Mouse (Mus musculus) limb, embryonic 10.5 days (tissue): ENCODE results near the gene Podxl. TPM values are rescaled to one million over a fixed set of nuclear protein-coding genes. Genes with fewer than 3 reads are reported as not detected.

ENCODE experiments used
- DNase-seq: peaks from one replicate; pipeline ENCODE4 v3.0.0-alpha.2; 2017; ENCODE audit warnings: low spot score
- H3K27ac ChIP-seq: fragments of 300-500 bp; sonication (generic); 2 replicates; pipeline ENCODE4 v1.5.1; 2016; ENCODE audit warnings: mild to moderate bottlenecking
- H3K27me3 ChIP-seq: fragments of 300-500 bp; sonication (generic); 2 replicates; pipeline ENCODE4 v1.6.1; 2016; ENCODE audit warnings: low read depth, mild to moderate bottlenecking; ENCODE audit not compliant: poor library complexity, severe bottlenecking
- H3K36me3 ChIP-seq: fragments of 300-500 bp; sonication (generic); 2 replicates; pipeline ENCODE4 v1.6.1; 2016; ENCODE audit warnings: mild to moderate bottlenecking, moderate library complexity
- H3K4me1 ChIP-seq: fragments of 300-500 bp; sonication (generic); 2 replicates; pipeline ENCODE4 v1.6.1; 2016
- H3K4me3 ChIP-seq: fragments of 300-500 bp; sonication (generic); 2 replicates; pipeline ENCODE4 v1.5.1; 2016; ENCODE audit warnings: mild to moderate bottlenecking, moderate library complexity
- H3K9me3 ChIP-seq: fragments of 300-500 bp; sonication (generic); replicated peaks from 2 replicates; pipeline ENCODE4 v1.6.1; 2016; ENCODE audit warnings: mild to moderate bottlenecking
- WGBS: fragments of 180-500 bp; shearing (Covaris S2); methylation state at CpG from one replicate; pipeline ENCODE4 v1.1.7; 2016; 5-methylcytosine and 5-hydroxymethylcytosine counted together
- polyA plus RNA-seq: library from polyadenylated mRNA; unstranded; fragments of >200 nt; fragmentation: Nextera tagmentation; extraction: Ambion mirVana; gene quantifications from 2 replicates; pipeline ENCODE4 v1.2.1, GENCODE M21; 2016

Gene Podxl
- polyA plus RNA-seq, 1 experiment from 2014 or later, result 12.1 TPM

DNA sequence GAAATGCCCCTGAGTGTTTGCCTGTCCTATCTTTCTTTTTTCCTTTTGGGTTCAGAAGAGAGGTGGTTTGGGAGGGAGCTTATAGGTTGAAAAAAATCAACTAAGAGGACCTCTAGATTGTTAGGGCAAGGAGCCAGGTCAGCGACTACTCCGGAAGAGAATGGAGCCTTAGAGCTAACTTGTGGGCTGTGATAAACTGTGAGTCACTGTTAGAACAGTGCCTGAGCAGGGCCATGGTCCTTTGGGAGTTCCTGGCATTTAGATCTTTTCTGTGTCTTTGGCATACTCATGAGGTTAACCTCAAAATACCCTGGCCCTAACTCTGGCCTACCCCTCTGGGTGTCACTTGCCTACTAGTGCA lies 45.5 kb downstream of the Podxl start:
- 99% methylated on average over 2 of the region's 2 CpGs for WGBS
- Histone ChIP-seq H3K4me3 (no peak overlapping the region), H3K9me3 (no peaks in the 10 kb centered on the region), H3K36me3 (peaks cover 4% of the 10 kb centered on the region; the same call in 1 of the 2 replicates), H3K4me1 (peaks cover 14% of the 10 kb centered on the region), H3K27me3 (no peaks in the 10 kb centered on the region), H3K27ac (no peak overlapping the region)
- DNase-seq, result no peak

DNA sequence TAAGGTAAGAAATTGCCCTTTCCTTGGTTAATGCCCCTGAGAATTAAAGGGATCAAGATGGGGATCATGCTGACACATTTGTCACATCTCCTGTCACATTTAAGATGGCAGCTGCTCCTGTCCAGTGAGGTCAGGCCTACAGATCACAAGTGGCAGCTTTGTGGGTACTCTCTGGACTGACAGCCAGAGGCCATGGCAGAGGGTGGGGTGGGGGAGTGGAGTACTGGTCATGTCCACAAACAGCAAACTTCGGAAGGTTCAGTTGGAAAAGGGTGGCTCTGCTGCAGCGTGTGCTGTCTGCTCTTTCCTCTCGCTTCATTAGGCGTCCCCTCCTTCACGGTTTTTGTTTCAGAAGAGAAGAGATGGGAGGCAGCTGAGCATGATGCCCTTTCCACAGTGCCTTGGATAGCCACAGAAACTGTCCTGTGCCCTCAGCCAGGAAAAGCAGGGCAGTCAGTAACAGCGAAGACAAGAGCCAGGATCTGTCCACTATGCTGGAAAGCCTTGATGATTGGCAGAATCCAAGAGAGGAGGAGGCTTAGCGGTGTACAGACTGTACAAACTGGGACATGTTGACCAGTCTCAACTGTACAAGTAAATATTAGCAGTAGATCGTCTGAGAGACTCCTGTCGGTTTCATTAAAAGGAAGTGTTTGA lies 46.0 kb downstream of the Podxl start:
- Histone ChIP-seq H3K9me3 (no peaks in the 10 kb centered on the region), H3K4me1 (peaks cover 8% of the 10 kb centered on the region), H3K27me3 (no peaks in the 10 kb centered on the region), H3K27ac (no peak overlapping the region), H3K4me3 (no peak overlapping the region), H3K36me3 (peaks cover 5% of the 10 kb centered on the region; the same call in 1 of the 2 replicates)
- 89% methylated on average over 9 of the region's 9 CpGs for WGBS
- DNase-seq, result no peak

- H3K4me3 ChIP-seq, result no peak overlapping the region
- no peak overlapping the region for H3K27ac ChIP-seq
- peaks cover 7% of the 10 kb centered on the region; the same call in 1 of the 2 replicates for H3K36me3 ChIP-seq
- no peaks in the 10 kb centered on the region for H3K27me3 ChIP-seq
- H3K9me3 ChIP-seq, result no peaks in the 10 kb centered on the region
- no peak for DNase-seq
- H3K4me1 ChIP-seq, result no peaks in the 10 kb centered on the region
- 87% methylated on average over 6 of the region's 6 CpGs for WGBS
Observed at GRCm38 (mm10) chr6:31513726-31514125, 50.1 kb downstream of the Podxl start.

DNA sequence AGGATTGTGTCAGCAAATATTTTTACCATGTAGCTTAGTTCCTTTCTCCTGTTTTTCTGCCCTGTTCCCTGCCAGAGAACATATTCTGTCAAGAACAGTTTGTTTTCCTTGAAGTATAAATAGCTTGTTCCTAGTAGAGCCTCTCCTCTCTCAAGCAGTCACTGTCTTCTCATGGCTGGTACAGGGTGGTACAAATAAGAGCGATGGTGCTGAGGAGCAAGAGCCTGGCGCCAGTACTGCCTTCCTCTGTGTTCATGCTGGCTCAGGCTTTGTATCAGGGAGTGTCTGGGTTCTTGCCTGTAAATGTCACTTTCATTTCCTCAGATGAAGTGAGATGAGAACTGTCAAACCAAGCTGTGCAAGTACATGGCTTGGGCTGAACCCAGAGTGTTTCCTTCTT lies 61.2 kb downstream of the Podxl start:
- Histone ChIP-seq H3K9me3 (no peaks in the 10 kb centered on the region), H3K27ac (no peak overlapping the region), H3K36me3 (peaks cover 49% of the 10 kb centered on the region), H3K4me3 (no peak overlapping the region), H3K27me3 (no peaks in the 10 kb centered on the region), H3K4me1 (no peaks in the 10 kb centered on the region)
- DNase-seq, result no peak
- WGBS, result 98% methylated on average over 2 of the region's 2 CpGs

- Histone ChIP-seq H3K36me3 (peaks cover 64% of the 10 kb centered on the region), H3K27ac (no peak overlapping the region), H3K4me3 (no peak overlapping the region), H3K9me3 (no peaks in the 10 kb centered on the region), H3K4me1 (no peaks in the 10 kb centered on the region), H3K27me3 (no peaks in the 10 kb centered on the region)
- no peak for DNase-seq
Observed at GRCm38 (mm10) chr6:31500691-31501090, 63.1 kb downstream of the Podxl start.

DNA sequence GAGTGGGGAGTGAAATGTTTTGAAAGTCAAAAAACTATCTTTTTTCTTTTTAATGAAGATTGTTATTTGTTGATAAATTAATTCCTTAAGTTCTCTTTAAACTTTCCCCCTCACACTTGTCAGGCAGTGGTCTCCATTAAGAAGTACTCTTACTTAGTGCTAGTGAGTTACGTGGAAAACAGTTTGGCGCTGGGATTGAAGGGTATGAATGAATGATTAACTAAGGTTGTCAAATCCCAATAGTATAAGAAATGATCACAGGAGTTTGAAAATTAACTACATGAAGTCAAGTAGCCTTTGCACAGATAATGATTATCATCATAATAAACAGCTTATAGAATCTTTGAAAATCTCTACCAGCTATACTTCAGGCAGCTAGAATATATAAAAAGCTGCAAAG lies 63.5 kb downstream of the Podxl start:
- Histone ChIP-seq H3K36me3 (peaks cover 66% of the 10 kb centered on the region), H3K27ac (no peak overlapping the region), H3K9me3 (no peaks in the 10 kb centered on the region), H3K4me1 (no peaks in the 10 kb centered on the region), H3K4me3 (no peak overlapping the region), H3K27me3 (no peaks in the 10 kb centered on the region)
- DNase-seq, result no peak
- 94% methylated on average over 2 of the region's 2 CpGs for WGBS

DNA sequence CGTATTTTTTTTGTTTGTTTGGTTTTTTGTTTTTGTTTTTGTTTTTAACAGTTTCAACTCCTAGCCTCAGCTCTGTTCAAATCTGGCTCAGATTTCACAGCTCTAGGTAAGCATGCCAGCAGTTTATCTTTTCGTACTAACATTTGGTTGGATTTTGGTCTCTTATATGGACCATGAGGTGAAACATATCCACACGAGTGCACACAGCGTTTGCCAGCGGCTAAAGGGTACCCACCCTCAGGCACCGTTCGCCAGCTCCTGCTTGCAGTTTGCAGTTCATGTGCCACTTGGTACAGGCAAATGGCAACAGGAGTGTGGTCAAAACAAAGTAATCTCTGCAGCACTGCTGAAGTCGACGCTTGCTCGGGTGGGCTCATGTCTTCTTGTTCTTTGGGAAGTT lies 63.9 kb downstream of the Podxl start:
- DNase-seq, result no peak
- peaks cover 68% of the 10 kb centered on the region for H3K36me3 ChIP-seq
- H3K27me3 ChIP-seq, result no peaks in the 10 kb centered on the region
- H3K27ac ChIP-seq, result no peak overlapping the region
- no peak overlapping the region for H3K4me3 ChIP-seq
- no peaks in the 10 kb centered on the region for H3K4me1 ChIP-seq
- 94% methylated on average over 10 of the region's 10 CpGs for WGBS
- no peaks in the 10 kb centered on the region for H3K9me3 ChIP-seq

GRCm38 (mm10) chr6:31496227-31496626 lies 67.6 kb downstream of the Podxl start:
- H3K4me1 ChIP-seq, result no peaks in the 10 kb centered on the region
- no peak overlapping the region for H3K4me3 ChIP-seq
- DNase-seq, result no peak
- H3K27me3 ChIP-seq, result no peaks in the 10 kb centered on the region
- no peaks in the 10 kb centered on the region for H3K9me3 ChIP-seq
- WGBS, result 92% methylated on average over 2 of the region's 2 CpGs
- peaks cover 51% of the 10 kb centered on the region for H3K36me3 ChIP-seq
- H3K27ac ChIP-seq, result no peak overlapping the region

DNA sequence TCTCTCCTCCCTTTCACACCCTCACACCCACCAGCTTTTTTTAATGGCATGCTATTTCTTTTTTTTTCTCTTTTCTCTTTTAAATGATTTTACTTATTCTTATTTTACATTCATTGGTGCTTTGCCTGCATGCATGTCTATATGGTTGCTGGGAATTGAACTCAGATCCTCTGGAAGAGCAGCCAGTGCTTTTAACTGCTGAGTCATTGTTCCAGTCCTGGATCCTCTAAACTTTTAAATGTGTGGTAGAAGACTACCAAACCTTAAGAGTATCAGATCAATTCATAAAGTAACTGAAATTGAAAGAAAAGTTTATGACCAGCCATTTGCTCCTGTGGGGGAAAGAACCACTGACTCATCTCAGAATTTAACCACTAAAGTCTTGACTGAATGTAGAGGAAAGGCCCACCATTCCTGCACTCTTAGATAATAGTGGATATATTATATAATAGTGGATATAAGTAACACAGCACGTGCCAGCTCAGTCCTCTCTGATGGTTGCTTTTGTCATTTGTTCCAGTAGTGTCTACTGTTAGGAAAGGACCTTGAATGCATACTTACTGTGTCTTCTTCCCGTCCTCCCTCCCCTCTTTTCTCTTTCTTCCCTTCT lies 68.6 kb downstream of the Podxl start:
- Histone ChIP-seq H3K36me3 (peaks cover 52% of the 10 kb centered on the region), H3K27me3 (no peaks in the 10 kb centered on the region), H3K4me3 (no peak overlapping the region), H3K27ac (no peak overlapping the region), H3K4me1 (no peaks in the 10 kb centered on the region), H3K9me3 (no peaks in the 10 kb centered on the region)
- WGBS, result 90% methylated on average over 2 of the region's 2 CpGs
- DNase-seq, result no peak

GRCm38 (mm10) chr6:31489950-31490349 lies 73.8 kb downstream of the Podxl start:
- 92% methylated on average over 7 of the region's 7 CpGs for WGBS

GRCm38 (mm10) chr6:31486601-31487000 lies 77.2 kb downstream of the Podxl start:
- Histone ChIP-seq H3K4me1 (no peaks in the 10 kb centered on the region), H3K9me3 (no peaks in the 10 kb centered on the region), H3K36me3 (peaks cover 34% of the 10 kb centered on the region), H3K27ac (no peak overlapping the region), H3K27me3 (no peaks in the 10 kb centered on the region), H3K4me3 (no peak overlapping the region)
- WGBS, result 91% methylated on average over 2 of the region's 2 CpGs
- DNase-seq, result no peak

More at GRCm38 (mm10) chr6:31489950-31490349, 73.8 kb downstream of the Podxl start:
- no peak overlapping the region for H3K4me3 ChIP-seq
- peaks cover 39% of the 10 kb centered on the region for H3K36me3 ChIP-seq
- H3K4me1 ChIP-seq, result no peaks in the 10 kb centered on the region
- H3K27ac ChIP-seq, result no peak overlapping the region
- no peaks in the 10 kb centered on the region for H3K9me3 ChIP-seq
- no peak for DNase-seq
- H3K27me3 ChIP-seq, result no peaks in the 10 kb centered on the region

DNA sequence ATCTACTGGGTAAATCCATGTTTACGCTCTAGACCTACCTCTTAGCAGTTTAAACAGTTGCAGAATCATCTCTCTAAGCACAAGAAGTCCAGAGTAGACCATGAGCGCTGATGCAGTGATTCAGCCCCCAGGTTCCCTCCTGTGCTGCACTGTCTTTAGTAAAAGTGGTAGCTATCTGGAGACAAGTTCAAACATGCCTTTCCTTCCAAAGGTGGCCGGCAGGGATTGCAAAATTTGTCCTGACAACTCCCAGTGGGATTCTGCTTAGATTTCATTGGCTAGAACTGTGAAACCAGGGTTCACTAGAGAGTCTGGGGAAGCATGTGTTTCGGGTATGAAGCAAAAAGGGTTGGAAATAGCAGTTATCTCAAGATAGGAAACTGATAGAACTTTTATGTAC lies 83.8 kb downstream of the Podxl start:
- Histone ChIP-seq H3K36me3 (peaks cover 36% of the 10 kb centered on the region), H3K27ac (no peak overlapping the region), H3K9me3 (no peaks in the 10 kb centered on the region), H3K27me3 (no peaks in the 10 kb centered on the region), H3K4me1 (no peaks in the 10 kb centered on the region), H3K4me3 (no peak overlapping the region)
- WGBS, result 80% methylated on average over 4 of the region's 4 CpGs
- no peak for DNase-seq

DNA sequence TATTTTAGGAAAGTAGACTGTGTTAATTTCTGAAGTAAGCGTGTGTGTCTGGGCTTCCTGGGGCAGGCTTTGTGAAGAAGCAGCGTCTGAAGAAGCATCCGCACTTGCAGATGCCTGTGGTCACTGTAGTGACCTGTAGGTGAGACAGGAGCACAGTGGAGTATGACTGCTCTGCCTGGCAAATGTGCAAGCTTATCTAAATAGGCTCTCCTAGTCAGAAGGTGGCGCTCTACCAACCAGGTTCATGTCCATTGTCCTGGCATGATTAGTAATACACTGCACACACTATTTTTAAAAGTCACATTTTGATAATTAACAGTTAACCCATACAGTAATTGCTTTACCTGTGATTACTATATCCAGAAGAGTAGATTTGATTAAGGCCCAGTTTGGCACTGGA lies 85.6 kb downstream of the Podxl start:
- DNase-seq, result no peak
- WGBS, result 74% methylated on average over 4 of the region's 4 CpGs
- Histone ChIP-seq H3K27ac (no peak overlapping the region), H3K4me3 (no peak overlapping the region), H3K36me3 (peaks cover 45% of the 10 kb centered on the region), H3K4me1 (no peaks in the 10 kb centered on the region), H3K9me3 (no peaks in the 10 kb centered on the region), H3K27me3 (no peaks in the 10 kb centered on the region)
